ENCODE assay signal across 20 mouse cellular contexts in the genomic region with DNA sequence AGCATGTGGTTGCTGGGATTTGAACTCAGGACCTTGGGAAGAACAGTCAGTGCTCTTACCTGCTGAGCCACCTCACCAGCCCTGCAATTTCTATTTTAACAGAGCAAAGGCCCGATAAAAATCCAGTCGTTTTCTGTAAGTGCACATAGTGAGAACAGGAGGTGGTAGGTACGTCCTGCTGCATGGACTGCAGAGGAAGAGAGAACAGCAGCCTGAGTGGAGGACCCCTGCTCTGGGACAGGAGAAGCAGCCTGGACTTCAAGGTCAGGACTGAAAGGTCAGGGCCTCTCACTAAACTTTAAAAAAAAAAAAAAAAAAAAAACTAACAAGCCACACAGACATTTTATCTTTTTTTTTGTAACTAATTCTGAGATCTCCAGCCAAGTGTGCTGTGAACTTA. TPM values are rescaled to one million over a fixed set of nuclear protein-coding genes. Genes with fewer than 3 reads are reported as not detected.
DNase-seq lines count a peak whose midpoint lies in the region; ATAC-seq lines count a peak whose summit lies in the region.
"Had no signal": no experiment of that assay in that cellular context is flagged by ENCODE, and none has a peak within 500 bp of the region (broad histone marks: within the 10 kb centered on the region; RNA-seq: fewer than 3 reads in every experiment).

No protein-coding gene starts in this region.

- intact Hi-C loops in heart, postnatal 14 days (cut with DNase I) = no loop called here

- H3K4me1 ChIP-seq in hindbrain, embryonic 13.5 days (replicated peaks) = peaks cover 18% of the 10 kb centered on the region
- peaks cover 28% of the 10 kb centered on the region for H3K4me1 ChIP-seq in hindbrain, embryonic 10.5 days (replicated peaks)
- H3K4me1 ChIP-seq in neural tube, embryonic 15.5 days = peaks cover 52% of the 10 kb centered on the region

- no peaks in the 10 kb centered on the region for H3K27me3 ChIP-seq in hindbrain, embryonic 13.5 days
- H3K27me3 ChIP-seq in hindbrain, embryonic 10.5 days (ENCODE audit: insufficient read depth, poor library complexity, severe bottlenecking) = no peaks in the 10 kb centered on the region
- H3K27me3 ChIP-seq in neural tube, embryonic 15.5 days (replicated peaks) = no peaks in the 10 kb centered on the region
- H3K27me3 ChIP-seq: forebrain, embryonic 12.5 days; limb, embryonic 15.5 days had no signal

- peak; percentile 75 for DNase-seq in heart, adult 11 months
- DNase-seq in heart, postnatal 14 days = no peak
- DNase-seq in hindbrain, embryonic 10.5 days (ENCODE audit: low spot score) = no peak
- DNase-seq in neural tube, embryonic 10.5 days (ENCODE audit: extremely low spot score, low spot score) = no peak
- no peak for DNase-seq in spleen, postnatal 4 days (ENCODE audit: low spot score in 2 of 2)
- DNase-seq: B cell, adult 2 months; cerebellum, adult 18-20 months; cerebellum, postnatal 36 days; gastrocnemius, postnatal 14 days; kidney, adult 11 months; layer of hippocampus, postnatal 36 days; retina, postnatal 1 day; right cerebral cortex, postnatal 4 days; thymus, postnatal 36 days had no signal

- H3K4me3 ChIP-seq in hindbrain, embryonic 13.5 days = no peak overlapping the region
- H3K4me3 ChIP-seq in hindbrain, embryonic 10.5 days = no peak overlapping the region
- no peak overlapping the region for H3K4me3 ChIP-seq in neural tube, embryonic 15.5 days (replicated peaks)
- H3K4me3 ChIP-seq: forebrain, embryonic 12.5 days; limb, embryonic 15.5 days; myocyte had no signal

- H3K9ac ChIP-seq in hindbrain, embryonic 13.5 days = no peak overlapping the region
- H3K9ac ChIP-seq in neural tube, embryonic 15.5 days (replicated peaks) = no peak overlapping the region
- H3K9ac ChIP-seq: forebrain, embryonic 12.5 days; limb, embryonic 15.5 days had no signal

- no peaks in the 10 kb centered on the region for H3K9me3 ChIP-seq in hindbrain, embryonic 13.5 days
- no peaks in the 10 kb centered on the region for H3K9me3 ChIP-seq in hindbrain, embryonic 10.5 days
- H3K9me3 ChIP-seq in neural tube, embryonic 15.5 days (replicated peaks) = no peaks in the 10 kb centered on the region
- H3K9me3 ChIP-seq: forebrain, embryonic 12.5 days; limb, embryonic 15.5 days had no signal

- H3K36me3 ChIP-seq in hindbrain, embryonic 13.5 days = peaks cover 42% of the 10 kb centered on the region
- H3K36me3 ChIP-seq in hindbrain, embryonic 10.5 days = peaks cover 75% of the 10 kb centered on the region
- peaks cover 10% of the 10 kb centered on the region for H3K36me3 ChIP-seq in neural tube, embryonic 15.5 days

- 0 out of 2 replicates have a peak overlapping the region, but pooled peaks have one; percentile 13 for H3K27ac ChIP-seq in hindbrain, embryonic 13.5 days
- no peak overlapping the region for H3K27ac ChIP-seq in hindbrain, embryonic 10.5 days
- peak overlapping the region; percentile 71; the same call in 1 of the 2 replicates for H3K27ac ChIP-seq in neural tube, embryonic 15.5 days (replicated peaks)
- H3K27ac ChIP-seq: forebrain, embryonic 12.5 days; kidney, postnatal 0 days; limb, embryonic 15.5 days had no signal

- no peak for ATAC-seq in hindbrain, embryonic 13.5 days (ENCODE audit: low FRiP score)
- no peak for ATAC-seq in neural tube, embryonic 15.5 days (ENCODE audit: low FRiP score)

- WGBS in hindbrain, embryonic 13.5 days = 88% methylated on average over 3 of the region's 3 CpGs
- WGBS in hindbrain, embryonic 10.5 days = 90% methylated on average over 3 of the region's 3 CpGs
- WGBS in neural tube, embryonic 15.5 days = 89% methylated on average over 3 of the region's 3 CpGs

- H3K4me2 ChIP-seq in hindbrain, embryonic 13.5 days = no peak overlapping the region
- no peak overlapping the region for H3K4me2 ChIP-seq in neural tube, embryonic 15.5 days
- H3K4me2 ChIP-seq: forebrain, embryonic 12.5 days; limb, embryonic 15.5 days had no signal

RNA-seq across cellular contexts. Expression of gene Rnf216, which starts 50.5 kb away (rescaled TPM):
- total RNA-seq in heart, postnatal 14 days (2021) = 10 to 100 TPM; 25.7 to 29.4 TPM
- 34.0 and 38.3 TPM in 2 replicates for polyA plus RNA-seq in hindbrain, embryonic 13.5 days (2015; fragmentation: Nextera tagmentation; extraction: Ambion mirVana)
- polyA plus RNA-seq in hindbrain, embryonic 10.5 days (2016; fragmentation: Nextera tagmentation; extraction: Ambion mirVana) = 44.2 and 44.3 TPM in 2 replicates
- 26.6 and 29.6 TPM in 2 replicates for polyA plus RNA-seq in neural tube, embryonic 15.5 days (2015; fragmentation: Nextera tagmentation; extraction: Ambion mirVana)
